In the genomic region with DNA sequence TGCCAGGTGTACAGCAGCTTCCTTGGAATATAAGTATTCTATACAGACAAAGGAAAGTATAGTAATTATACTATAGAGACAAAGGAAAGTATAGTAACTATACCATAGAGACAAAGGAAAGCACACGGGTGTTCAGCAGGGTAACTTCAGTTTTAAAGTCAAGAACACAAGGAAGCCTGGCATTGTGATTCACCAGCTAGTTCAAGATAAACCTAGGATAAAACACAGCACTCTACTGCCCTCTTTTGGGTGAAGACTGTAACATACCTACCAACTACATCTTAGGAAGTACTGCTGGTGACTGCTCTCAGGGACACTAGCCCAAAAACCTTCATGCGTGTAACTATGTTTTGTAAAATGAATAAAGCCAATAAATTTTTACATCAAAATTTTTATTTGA, we compare ENCODE assay signal across 9 mouse cellular contexts. TPM values are rescaled to one million over a fixed set of nuclear protein-coding genes. Genes with fewer than 3 reads are reported as not detected.
DNase-seq lines count a peak whose midpoint lies in the region; ATAC-seq lines count a peak whose summit lies in the region.
"Had no signal": no experiment of that assay in that cellular context is flagged by ENCODE, and none has a peak within 500 bp of the region (broad histone marks: within the 10 kb centered on the region; RNA-seq: fewer than 3 reads in every experiment).

No protein-coding gene starts in this region.

- WGBS in hindbrain, embryonic 12.5 days = 36% methylated on average over 2 of the region's 2 CpGs
- WGBS in neural tube, embryonic 12.5 days = 32% methylated on average over 2 of the region's 2 CpGs

- 0 out of 2 replicates have a peak, but pooled peaks have one; percentile 49 for ATAC-seq in hindbrain, embryonic 12.5 days (ENCODE audit: low FRiP score)
- ATAC-seq in neural tube, embryonic 12.5 days (ENCODE audit: low FRiP score, low read depth) = peak; percentile 63

- H3K9ac ChIP-seq in hindbrain, embryonic 12.5 days = no peak overlapping the region
- H3K9ac ChIP-seq in neural tube, embryonic 12.5 days = no peak overlapping the region

- no peaks in the 10 kb centered on the region for H3K9me3 ChIP-seq in hindbrain, embryonic 12.5 days (replicated peaks)
- no peaks in the 10 kb centered on the region for H3K9me3 ChIP-seq in neural tube, embryonic 12.5 days

- peaks cover 8% of the 10 kb centered on the region; the same call in 1 of the 2 replicates for H3K4me1 ChIP-seq in hindbrain, embryonic 12.5 days
- H3K4me1 ChIP-seq in neural tube, embryonic 12.5 days = no peaks in the 10 kb centered on the region

- no peak overlapping the region for H3K4me2 ChIP-seq in hindbrain, embryonic 12.5 days (replicated peaks)
- no peak overlapping the region for H3K4me2 ChIP-seq in neural tube, embryonic 12.5 days (replicated peaks)

- DNase-seq in right cerebral cortex, postnatal 10 days (ENCODE audit: low spot score in 2 of 2) = peak; percentile 56 to 72
- no peak for DNase-seq in right cerebral cortex, postnatal 4 days
- peak; percentile 29 for DNase-seq in T-cell, adult 2 months (ENCODE audit: low spot score)
- DNase-seq in embryo, embryonic 10.5 days (ENCODE audit: low spot score) = peak; percentile 96
- peak; percentile 53 to 78 for DNase-seq in left cerebral cortex, adult 9 months (ENCODE audit: low spot score in 2 of 2)
- DNase-seq in ovary, adult 18-20 months (ENCODE audit: low spot score) = no peak

- peaks cover 34% of the 10 kb centered on the region for H3K36me3 ChIP-seq in hindbrain, embryonic 12.5 days
- peaks cover 30% of the 10 kb centered on the region; the same call in 1 of the 2 replicates for H3K36me3 ChIP-seq in neural tube, embryonic 12.5 days

- no peak overlapping the region for H3K27ac ChIP-seq in hindbrain, embryonic 12.5 days
- no peak overlapping the region for H3K27ac ChIP-seq in neural tube, embryonic 12.5 days

- H3K4me3 ChIP-seq in hindbrain, embryonic 12.5 days = no peak overlapping the region
- no peak overlapping the region for H3K4me3 ChIP-seq in neural tube, embryonic 12.5 days

- no peaks in the 10 kb centered on the region for H3K27me3 ChIP-seq in hindbrain, embryonic 12.5 days
- no peaks in the 10 kb centered on the region for H3K27me3 ChIP-seq in neural tube, embryonic 12.5 days (replicated peaks)

RNA-seq across cellular contexts. Expression of gene Nhlrc3, which starts 14.9 kb away (rescaled TPM):
- 13.5 and 13.7 TPM in 2 replicates for polyA plus RNA-seq in hindbrain, embryonic 12.5 days (2016; fragmentation: Nextera tagmentation; extraction: Ambion mirVana)
- polyA plus RNA-seq in neural tube, embryonic 12.5 days (2016; fragmentation: Nextera tagmentation; extraction: Ambion mirVana) = 10.6 and 11.9 TPM in 2 replicates

RNA-seq across cellular contexts. Expression of gene Proser1, which starts 15.3 kb away (rescaled TPM):
- 28.0 and 31.0 TPM in 2 replicates for polyA plus RNA-seq in hindbrain, embryonic 12.5 days (2016; fragmentation: Nextera tagmentation; extraction: Ambion mirVana)
- 30.2 and 33.8 TPM in 2 replicates for polyA plus RNA-seq in neural tube, embryonic 12.5 days (2016; fragmentation: Nextera tagmentation; extraction: Ambion mirVana)

RNA-seq across cellular contexts. Expression of gene Stoml3, which starts 40.2 kb away (rescaled TPM):
- polyA plus RNA-seq in hindbrain, embryonic 12.5 days (2016; fragmentation: Nextera tagmentation; extraction: Ambion mirVana) = not detected in 2 replicates
- polyA plus RNA-seq in neural tube, embryonic 12.5 days (2016; fragmentation: Nextera tagmentation; extraction: Ambion mirVana) = 0.14 TPM in 1 of 2 replicates, not detected in the other
- polyA plus RNA-seq: spleen, adult 2 months had no signal

Comparison
In these comparisons a context has a peak if more than half of its experiments do, and no peak if none do; other contexts are left out.
1. DNase-seq: peak in right cerebral cortex, postnatal 10 days (2 of 2), T-cell, adult 2 months (single experiment), embryo, embryonic 10.5 days (single experiment) and left cerebral cortex, adult 9 months (2 of 2); none in right cerebral cortex, postnatal 4 days (single experiment) and ovary, adult 18-20 months (single experiment).